Mouse (Mus musculus): Measurements from ENCODE around the gene Cpa5.
A peak's percentile ranks its signal among the peaks of the same experiment; 100 is the strongest.

Gene Cpa5

GRCm38 (mm10) chr6:30604342-30604867 is 6.4 kb upstream of the Cpa5 start:
- no peak for DNase-seq

DNA sequence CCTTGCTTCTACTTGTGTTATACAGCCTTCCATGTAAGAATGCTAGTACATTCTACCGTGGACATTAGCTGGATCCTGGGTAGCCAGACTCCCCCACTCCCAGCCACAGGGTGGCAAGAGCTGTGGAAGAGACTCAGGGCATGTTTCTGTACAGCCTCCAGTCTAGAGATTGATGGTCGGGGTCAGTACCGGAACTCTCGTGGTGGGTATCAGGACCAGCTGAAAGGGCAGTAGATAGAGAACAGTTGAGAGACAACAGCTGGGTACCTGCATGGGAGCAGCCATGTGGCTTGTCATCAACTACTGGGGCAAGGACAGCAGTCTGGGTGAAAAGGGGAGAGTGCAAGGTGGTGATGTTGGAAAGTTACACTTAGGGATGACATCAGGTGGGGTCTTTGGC is 5.7 kb upstream of the Cpa5 start:
- DNase-seq, result no peak

DNA sequence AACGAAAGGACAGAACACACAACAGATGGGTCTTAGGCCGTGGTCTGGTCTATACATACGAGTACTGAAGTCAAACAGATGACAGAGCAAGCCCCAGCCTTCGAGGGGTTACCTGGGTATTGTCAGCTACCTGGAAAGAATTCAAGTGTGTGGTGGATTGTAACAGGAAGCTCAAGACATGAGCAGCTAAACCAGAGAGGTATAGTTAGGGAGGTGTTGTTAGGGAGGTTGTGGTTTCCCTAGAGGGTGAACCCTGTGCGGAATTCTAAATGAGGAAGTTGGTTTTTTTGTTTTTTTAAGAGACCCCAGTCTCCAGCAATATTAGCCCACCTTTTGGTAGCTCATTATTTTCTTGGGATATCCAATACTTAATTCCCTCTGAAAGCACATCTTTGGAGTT is 5.1 kb upstream of the Cpa5 start:
- no peak for DNase-seq

DNA sequence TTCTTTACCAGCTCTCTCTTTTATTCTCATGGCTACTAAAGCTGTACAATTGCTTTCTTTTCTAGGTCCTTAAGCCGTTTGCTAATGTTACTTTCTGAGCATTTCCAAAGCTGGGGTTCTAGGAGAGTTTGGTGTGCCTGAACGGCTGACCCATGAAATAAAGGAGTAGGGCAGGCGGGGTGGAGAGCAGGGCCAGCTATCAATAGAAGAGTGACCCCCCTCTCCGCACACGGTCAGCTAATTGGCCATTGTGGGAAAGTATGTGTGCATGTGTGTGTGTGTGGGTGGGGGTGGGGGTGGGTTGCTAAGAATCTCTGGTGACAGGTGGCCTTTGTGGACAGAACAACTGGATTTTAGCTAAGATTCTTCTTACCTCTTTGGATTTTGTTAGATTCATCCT is 402 bp downstream of the Cpa5 start:
- DNase-seq, result no peak

- no peak for DNase-seq
Observed at GRCm38 (mm10) chr6:30614251-30614650, 3.4 kb downstream of the Cpa5 start.

- no peak for DNase-seq
Observed at GRCm38 (mm10) chr6:30615741-30616140, 4.9 kb downstream of the Cpa5 start.

GRCm38 (mm10) chr6:30616491-30616941 is 5.7 kb downstream of the Cpa5 start:
- no peak for DNase-seq

- peak; percentile 55 for DNase-seq
Observed at GRCm38 (mm10) chr6:30617020-30617958, 6.5 kb downstream of the Cpa5 start.

GRCm38 (mm10) chr6:30617959-30618590 is 7.3 kb downstream of the Cpa5 start:
- DNase-seq, result no peak

GRCm38 (mm10) chr6:30618735-30619134 is 7.9 kb downstream of the Cpa5 start:
- DNase-seq, result no peak

- no peak for DNase-seq
Observed at GRCm38 (mm10) chr6:30619606-30620005, 8.8 kb downstream of the Cpa5 start.

- DNase-seq, result no peak
Observed at GRCm38 (mm10) chr6:30620591-30620990, 9.8 kb downstream of the Cpa5 start.

DNA sequence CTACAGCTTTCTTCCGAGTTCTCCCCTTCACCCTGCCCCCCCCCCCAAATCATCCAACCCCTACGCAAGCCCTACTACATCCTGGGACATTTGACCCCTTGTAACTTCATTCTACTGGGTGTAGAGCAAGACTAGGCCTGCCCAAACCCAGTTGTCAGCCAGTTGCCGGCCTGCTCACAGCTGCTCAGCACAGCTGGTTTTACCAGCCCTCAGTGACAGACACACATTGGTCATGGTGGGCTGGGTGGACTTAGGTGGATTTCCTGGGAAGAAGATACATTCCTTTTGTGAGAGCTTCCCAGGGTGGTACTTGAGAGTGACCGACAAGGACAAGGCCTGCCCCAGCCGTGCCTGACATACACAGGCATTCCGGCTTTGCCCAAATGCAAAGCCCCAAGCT is 10.2 kb downstream of the Cpa5 start:
- DNase-seq, result no peak

DNA sequence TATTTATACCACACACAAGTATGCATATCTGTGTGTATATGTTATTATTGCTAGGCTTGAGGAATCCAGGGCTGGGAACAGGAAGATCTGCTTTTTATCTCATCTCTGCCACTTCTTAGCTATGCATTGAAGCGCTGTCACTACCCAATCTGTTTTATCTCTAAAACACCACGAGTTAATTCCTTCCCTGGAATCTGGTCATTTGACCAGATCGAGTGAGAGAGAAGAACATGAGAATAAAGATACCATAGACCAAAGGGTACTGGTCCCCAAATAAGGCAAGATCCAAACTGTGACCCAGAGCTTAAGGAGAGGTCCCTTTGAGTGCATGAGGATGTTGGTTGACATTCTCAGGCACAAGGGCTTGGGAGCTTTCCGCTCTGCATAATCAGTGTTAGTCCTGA is 11.2 kb downstream of the Cpa5 start:
- no peak for DNase-seq

- no peak for DNase-seq
Observed at GRCm38 (mm10) chr6:30624763-30625162, 14.0 kb downstream of the Cpa5 start.

- DNase-seq, result no peak
Observed at GRCm38 (mm10) chr6:30628152-30628551, 17.3 kb downstream of the Cpa5 start.

DNA sequence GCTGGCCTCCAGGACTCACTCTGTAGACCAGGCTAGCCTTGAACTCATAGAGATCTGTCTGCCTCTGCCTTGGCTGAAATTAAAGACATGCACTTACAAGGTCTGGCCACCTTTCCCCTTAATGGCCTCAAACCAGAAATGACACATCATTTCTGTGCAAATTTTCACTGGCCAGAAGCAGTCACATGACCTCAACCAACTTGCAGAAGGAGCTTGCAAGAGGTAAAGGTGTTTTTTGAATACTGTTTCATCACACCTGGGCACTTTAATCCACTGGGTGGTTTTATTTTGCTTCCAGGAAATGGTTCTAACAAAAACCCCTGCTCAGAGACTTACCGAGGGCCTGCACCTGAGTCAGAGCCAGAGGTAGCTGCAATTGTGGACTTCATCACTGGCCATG is 19.2 kb downstream of the Cpa5 start:
- no peak for DNase-seq

GRCm38 (mm10) chr6:30635361-30635862 is 24.6 kb downstream of the Cpa5 start:
- DNase-seq, result no peak

- DNase-seq, result no peak
Observed at GRCm38 (mm10) chr6:30636186-30636842, 25.5 kb downstream of the Cpa5 start.

DNA sequence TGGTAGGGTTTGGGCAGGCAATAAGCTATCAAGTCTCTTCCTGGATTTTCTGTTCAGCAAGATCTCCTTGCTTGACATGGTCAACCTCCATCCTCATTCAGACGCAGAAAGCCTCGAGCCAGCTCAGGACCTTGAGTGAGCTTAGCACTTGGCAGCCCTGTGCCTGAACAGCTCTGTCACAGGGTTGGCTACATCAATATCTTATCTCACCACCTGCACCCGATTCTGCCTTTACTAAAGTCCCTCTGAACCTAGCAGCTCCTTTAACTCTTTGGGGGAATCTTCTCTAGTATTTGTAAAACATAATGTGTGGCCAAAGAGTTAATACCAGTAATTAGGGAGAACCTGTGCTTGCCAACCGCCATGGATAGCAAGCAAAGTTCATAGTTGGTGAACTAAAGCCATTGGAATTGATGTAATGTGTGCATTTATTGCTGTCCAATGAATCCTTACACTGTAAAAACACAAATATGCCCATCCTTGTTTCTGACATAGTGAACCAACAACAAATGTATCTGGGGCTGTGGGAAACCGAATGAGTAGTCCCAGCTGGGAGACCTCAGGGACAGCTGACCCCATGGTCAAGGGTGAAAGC is 28.0 kb downstream of the Cpa5 start, which contains the start of gene Cpa1:
Gene Cpa1, plus strand, starts transcription at position 545 of the 595 bp plus-strand sequence.
- no peak for DNase-seq

GRCm38 (mm10) chr6:30643694-30644460 is 33.1 kb downstream of the Cpa5 start:
- DNase-seq, result no peak

- no peak for DNase-seq
Observed at GRCm38 (mm10) chr6:30644462-30644861, 33.7 kb downstream of the Cpa5 start.

Measured in kidney, postnatal 10 days (tissue).